12 mouse cellular contexts compared by ENCODE assay signal in the genomic region with DNA sequence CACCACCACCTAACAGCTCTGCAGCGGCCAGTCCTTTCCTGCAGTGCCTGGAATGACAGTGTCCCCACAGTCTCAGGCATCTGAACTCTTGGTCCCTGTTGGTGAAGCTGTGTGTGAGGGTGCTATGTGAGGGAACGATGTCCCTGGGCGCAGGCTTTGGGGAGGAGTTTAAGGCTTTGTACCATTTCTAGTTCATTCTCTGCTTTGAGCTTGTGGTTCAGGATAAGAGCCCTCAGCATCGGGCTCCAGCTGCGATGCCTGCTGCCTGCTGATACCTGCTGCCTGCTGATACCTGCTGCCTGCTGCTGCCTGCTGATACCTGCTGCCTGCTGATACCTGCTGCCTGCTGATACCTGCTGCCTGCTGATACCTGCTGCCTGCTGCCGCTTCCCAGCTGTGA. TPM values are rescaled to one million over a fixed set of nuclear protein-coding genes. Genes with fewer than 3 reads are reported as not detected.
DNase-seq lines count a peak whose midpoint lies in the region; ATAC-seq lines count a peak whose summit lies in the region.
"Had no signal": no experiment of that assay in that cellular context is flagged by ENCODE, and none has a peak within 500 bp of the region (broad histone marks: within the 10 kb centered on the region; RNA-seq: fewer than 3 reads in every experiment).

No protein-coding gene starts in this region.

- H3K4me3 ChIP-seq in kidney, embryonic 15.5 days (replicated peaks), result no peak overlapping the region
- H3K4me3 ChIP-seq: midbrain, embryonic 12.5 days had no signal

- peaks cover 90% of the 10 kb centered on the region for H3K36me3 ChIP-seq in kidney, embryonic 15.5 days

- WGBS in kidney, embryonic 15.5 days, result 98% methylated on average over 6 of the region's 6 CpGs

- H3K9ac ChIP-seq in kidney, embryonic 15.5 days, result no peak overlapping the region
- H3K9ac ChIP-seq: midbrain, embryonic 12.5 days had no signal

- no peaks in the 10 kb centered on the region for H3K4me1 ChIP-seq in kidney, embryonic 15.5 days
- H3K4me1 ChIP-seq: midbrain, embryonic 12.5 days had no signal

- no peak overlapping the region for H3K27ac ChIP-seq in kidney, embryonic 15.5 days
- H3K27ac ChIP-seq: midbrain, embryonic 12.5 days had no signal

- no peaks in the 10 kb centered on the region for H3K9me3 ChIP-seq in kidney, embryonic 15.5 days (replicated peaks)
- H3K9me3 ChIP-seq: midbrain, embryonic 12.5 days had no signal

- DNase-seq in kidney, postnatal 14 days, result no peak
- peak; percentile 80 for DNase-seq in c-Kit-positive CD71-positive TER-119-positive erythroid progenitor cells, embryonic 14.5 days (ENCODE audit: low spot score)
- peak; percentile 87 for DNase-seq in liver
- DNase-seq in cerebellum, postnatal 36 days, result no peak
- DNase-seq in frontal cortex, postnatal 25 days (ENCODE audit: low spot score in 2 of 2), result no peak
- DNase-seq: cerebellum, adult 8-10 months; heart, adult 11 months; kidney, postnatal 25 days; right cerebral cortex, postnatal 14 days had no signal

- H3K4me2 ChIP-seq in kidney, embryonic 15.5 days, result no peak overlapping the region
- H3K4me2 ChIP-seq: midbrain, embryonic 12.5 days had no signal

- no peaks in the 10 kb centered on the region for H3K27me3 ChIP-seq in kidney, embryonic 15.5 days
- H3K27me3 ChIP-seq: midbrain, embryonic 12.5 days had no signal

- peak; percentile 84; the same call in 1 of the 2 replicates for ATAC-seq in kidney, embryonic 15.5 days (replicated peaks; ENCODE audit: low FRiP score)
- ATAC-seq in megakaryocyte-erythroid progenitor cell, adult 5-6 weeks (replicated peaks; ENCODE audit: low FRiP score, low TSS enrichment, poor library complexity, severe bottlenecking), result peak; percentile 90

RNA-seq across cellular contexts. Expression of a gene that starts 34.6 kb away (rescaled TPM):
- 28.5 and 29.0 TPM in 2 replicates for polyA plus RNA-seq in kidney, embryonic 15.5 days (2015; fragmentation: Nextera tagmentation; extraction: Ambion mirVana)
- total RNA-seq in megakaryocyte-erythroid progenitor cell, adult 5-6 weeks (2014; fragmentation: Nextera tagmentation), result 25.1 and 27.4 TPM in 2 replicates
- total RNA-seq in megakaryocyte-erythroid progenitor cell, adult 5-6 weeks (2017), result 17.7 and 37.2 TPM in 2 replicates

Comparison
In these comparisons a context has a peak if more than half of its experiments do, and no peak if none do; other contexts are left out.
1. DNase-seq: peak in c-Kit-positive CD71-positive TER-119-positive erythroid progenitor cells, embryonic 14.5 days (single experiment) and liver (single experiment); none in kidney, postnatal 14 days (single experiment), cerebellum, postnatal 36 days (0 of 2) and frontal cortex, postnatal 25 days (0 of 2).